Comparison of ENCODE assay signal across 17 mouse cellular contexts in the genomic region with DNA sequence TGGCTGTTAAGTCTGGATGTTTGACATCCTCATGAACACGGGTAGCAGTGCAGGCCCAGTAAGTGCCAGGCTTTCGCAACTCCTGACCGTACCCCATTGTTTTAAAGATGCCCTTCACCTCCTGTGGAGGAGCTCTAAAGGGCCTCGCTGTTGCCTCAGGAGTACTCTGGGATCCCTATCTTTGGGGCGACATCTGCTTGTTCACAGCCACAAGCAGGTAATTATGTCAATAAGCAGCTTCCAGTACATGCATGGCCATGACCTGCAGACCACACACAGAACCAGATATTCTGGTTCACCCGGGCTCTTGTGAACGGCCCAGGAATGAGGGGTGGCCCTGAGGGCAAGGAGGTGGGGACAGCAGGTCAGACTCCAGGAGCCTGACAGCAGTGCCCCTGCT. TPM values are rescaled to one million over a fixed set of nuclear protein-coding genes. Genes with fewer than 3 reads are reported as not detected.
DNase-seq lines count a peak whose midpoint lies in the region; ATAC-seq and TF ChIP-seq lines count a peak whose summit lies in the region.
"Had no signal": no experiment of that assay in that cellular context is flagged by ENCODE, and none has a peak within 500 bp of the region (broad histone marks: within the 10 kb centered on the region; RNA-seq: fewer than 3 reads in every experiment).

No protein-coding gene starts in this region.

- no peak for TF ChIP-seq EP300 in heart, adult 2 months (IDR thresholded peaks at IDR 0.05; ENCODE audit: insufficient read depth, low read depth, low read length)

- H3K4me2 ChIP-seq in heart, embryonic 15.5 days = no peak overlapping the region
- H3K4me2 ChIP-seq: limb, embryonic 12.5 days; neural tube, embryonic 12.5 days had no signal

- no peaks in the 10 kb centered on the region for H3K27me3 ChIP-seq in heart, embryonic 15.5 days
- no peaks in the 10 kb centered on the region for H3K27me3 ChIP-seq in heart, adult 2 months (ENCODE audit: control insufficient read depth, insufficient read depth, low read length)
- H3K27me3 ChIP-seq in embryonic facial prominence, embryonic 10.5 days (replicated peaks; ENCODE audit: low read depth, poor library complexity, severe bottlenecking) = no peaks in the 10 kb centered on the region
- H3K27me3 ChIP-seq: limb, embryonic 12.5 days; neural tube, embryonic 12.5 days had no signal

- H3K4me1 ChIP-seq in heart, embryonic 15.5 days (replicated peaks) = 0 out of 2 replicates have a peak, but pooled peaks cover 3% of the 10 kb centered on the region
- H3K4me1 ChIP-seq in heart, adult 2 months (ENCODE audit: control insufficient read depth, insufficient read depth, low read length) = no peaks in the 10 kb centered on the region
- no peaks in the 10 kb centered on the region for H3K4me1 ChIP-seq in embryonic facial prominence, embryonic 10.5 days
- H3K4me1 ChIP-seq: forebrain, embryonic 10.5 days; limb, embryonic 12.5 days; neural tube, embryonic 12.5 days had no signal

- peak overlapping the region; percentile 34; the same call in 1 of the 2 replicates for H3K27ac ChIP-seq in heart, embryonic 15.5 days
- no peak overlapping the region for H3K27ac ChIP-seq in heart, adult 2 months
- H3K27ac ChIP-seq in embryonic facial prominence, embryonic 10.5 days (replicated peaks) = no peak overlapping the region
- H3K27ac ChIP-seq: forebrain, embryonic 10.5 days; limb, embryonic 12.5 days; neural tube, embryonic 12.5 days had no signal

- H3K36me3 ChIP-seq in heart, embryonic 15.5 days = peaks cover 90% of the 10 kb centered on the region
- H3K36me3 ChIP-seq in heart, adult 2 months (ENCODE audit: control insufficient read depth, insufficient read depth, low read length) = no peaks in the 10 kb centered on the region
- peaks cover 100% of the 10 kb centered on the region for H3K36me3 ChIP-seq in embryonic facial prominence, embryonic 10.5 days (replicated peaks)

- 84% methylated on average over 7 of the region's 7 CpGs for WGBS in heart, embryonic 15.5 days
- WGBS in heart, adult 2 months = 93% methylated on average over 7 of the region's 7 CpGs
- 83% methylated on average over 7 of the region's 7 CpGs for WGBS in embryonic facial prominence, embryonic 10.5 days

- H3K9me3 ChIP-seq in heart, embryonic 15.5 days (replicated peaks) = no peaks in the 10 kb centered on the region
- H3K9me3 ChIP-seq in embryonic facial prominence, embryonic 10.5 days = no peaks in the 10 kb centered on the region
- H3K9me3 ChIP-seq: forebrain, embryonic 10.5 days; limb, embryonic 12.5 days; neural tube, embryonic 12.5 days had no signal

- no peak for TF ChIP-seq POLR2A in heart, adult 2 months (IDR thresholded peaks at IDR 0.05; ENCODE audit: insufficient read depth, low read depth, low read length)

- ATAC-seq in heart, embryonic 15.5 days (replicated peaks; ENCODE audit: insufficient number of reproducible peaks, insufficient read depth, low FRiP score, low read depth) = no peak
- ATAC-seq: hindbrain, embryonic 16.5 days had no signal

- intact Hi-C loops in heart, adult 2 months (cut with DNase I) = no loop called here
- intact Hi-C loops in left cerebral cortex, postnatal 10 days (cut with DNase I) = no loop called here

- H3K9ac ChIP-seq in heart, embryonic 15.5 days = no peak overlapping the region
- no peak overlapping the region for H3K9ac ChIP-seq in heart, adult 2 months (ENCODE audit: low read depth, low read length)
- H3K9ac ChIP-seq: limb, embryonic 12.5 days; neural tube, embryonic 12.5 days had no signal

- no peak for DNase-seq in heart, adult 2 months
- DNase-seq in embryonic facial prominence, embryonic 10.5 days (ENCODE audit: low spot score) = peak; percentile 50
- DNase-seq in lung, adult 18-20 months = peak; percentile 87 to 92
- peak; percentile 71 to 87 for DNase-seq in lung, postnatal 4 days
- no peak for DNase-seq in left cerebral cortex, postnatal 10 days (ENCODE audit: extremely low spot score in 1 of 2, low spot score in 2 of 2)
- no peak for DNase-seq in gastrocnemius, adult 8-10 months (ENCODE audit: low spot score in 2 of 2)
- DNase-seq in B cell, adult 2 months = no peak
- DNase-seq: cerebellum, adult 9-11 months; heart, postnatal 14 days had no signal

- H3K79me2 ChIP-seq in heart, adult 2 months (replicated peaks; ENCODE audit: control insufficient read depth, insufficient read depth, low read length) = 0 out of 2 replicates have a peak, but pooled peaks cover 1% of the 10 kb centered on the region

- no peak for TF ChIP-seq CTCF in heart, adult 2 months (IDR thresholded peaks at IDR 0.05)

- no peak overlapping the region for H3K4me3 ChIP-seq in heart, embryonic 15.5 days
- no peak overlapping the region for H3K4me3 ChIP-seq in heart, adult 2 months
- no peak overlapping the region for H3K4me3 ChIP-seq in embryonic facial prominence, embryonic 10.5 days
- H3K4me3 ChIP-seq: forebrain, embryonic 10.5 days; limb, embryonic 12.5 days; neural tube, embryonic 12.5 days had no signal

RNA-seq across cellular contexts. Expression of gene Srp68, which starts 13.8 kb away (rescaled TPM):
- polyA plus RNA-seq in heart, embryonic 15.5 days (2015; fragmentation: Nextera tagmentation; extraction: Ambion mirVana) = 57.2 and 74.0 TPM in 2 replicates
- total RNA-seq in heart, adult 2 months (2021) = 10 to 100 TPM; 61.5 to 71.2 TPM
- 40.0 and 50.7 TPM in 2 replicates for polyA plus RNA-seq in heart, adult 2 months (2012; rRNA removed)
- polyA plus RNA-seq in embryonic facial prominence, embryonic 10.5 days (2016; fragmentation: Nextera tagmentation; extraction: Ambion mirVana) = 104 TPM in 2 replicates
- total RNA-seq in left cerebral cortex, postnatal 10 days (2021) = 10 to 100 TPM; 52.5 to 56.3 TPM
- 10 to 100 TPM; 86.7 to 99.9 (median 90.8) TPM for total RNA-seq in gastrocnemius, adult 8-10 months (2022)

RNA-seq across cellular contexts. Expression of gene Galr2, which starts 20.5 kb away (rescaled TPM):
- polyA plus RNA-seq in heart, embryonic 15.5 days (2015; fragmentation: Nextera tagmentation; extraction: Ambion mirVana) = 0.19 and 0.20 TPM in 2 replicates
- not detected for total RNA-seq in heart, adult 2 months (2021)
- polyA plus RNA-seq in heart, adult 2 months (2012; rRNA removed) = 0.18 and 0.32 TPM in 2 replicates
- 0.25 and 0.39 TPM in 2 replicates for polyA plus RNA-seq in embryonic facial prominence, embryonic 10.5 days (2016; fragmentation: Nextera tagmentation; extraction: Ambion mirVana)
- not detected for total RNA-seq in left cerebral cortex, postnatal 10 days (2021)
- total RNA-seq in gastrocnemius, adult 8-10 months (2022) = under 1 TPM in 2 of 4 experiments, not detected in 2; 0.20 to 0.24 TPM
- total RNA-seq: heart, postnatal 14 days; layer of hippocampus, postnatal 25 days; midbrain, postnatal 0 days had no signal
- polyA plus RNA-seq: frontal cortex, adult 2 months; limb, embryonic 12.5 days had no signal

RNA-seq across cellular contexts. Expression of gene Evpl, which starts 22.4 kb away (rescaled TPM):
- 0.71 and 1.6 TPM in 2 replicates for polyA plus RNA-seq in heart, embryonic 15.5 days (2015; fragmentation: Nextera tagmentation; extraction: Ambion mirVana)
- under 1 TPM; 0.39 to 0.50 TPM for total RNA-seq in heart, adult 2 months (2021)
- polyA plus RNA-seq in heart, adult 2 months (2012; rRNA removed) = 0.15 and 0.29 TPM in 2 replicates
- 1.0 and 1.3 TPM in 2 replicates for polyA plus RNA-seq in embryonic facial prominence, embryonic 10.5 days (2016; fragmentation: Nextera tagmentation; extraction: Ambion mirVana)
- total RNA-seq in left cerebral cortex, postnatal 10 days (2021) = under 1 TPM; 0.77 to 0.97 TPM
- total RNA-seq in gastrocnemius, adult 8-10 months (2022) = under 1 TPM in 1 of 4 experiments, not detected in 3; 0.04 TPM

RNA-seq across cellular contexts. Expression of gene Exoc7, which starts 46.8 kb away (rescaled TPM):
- polyA plus RNA-seq in heart, embryonic 15.5 days (2015; fragmentation: Nextera tagmentation; extraction: Ambion mirVana) = 45.2 and 58.2 TPM in 2 replicates
- 10 to 100 TPM; 43.7 to 44.0 TPM for total RNA-seq in heart, adult 2 months (2021)
- polyA plus RNA-seq in heart, adult 2 months (2012; rRNA removed) = 28.0 and 29.7 TPM in 2 replicates
- polyA plus RNA-seq in embryonic facial prominence, embryonic 10.5 days (2016; fragmentation: Nextera tagmentation; extraction: Ambion mirVana) = 55.4 and 59.7 TPM in 2 replicates
- 10 to 100 TPM; 96.6 to 97.9 TPM for total RNA-seq in left cerebral cortex, postnatal 10 days (2021)
- total RNA-seq in gastrocnemius, adult 8-10 months (2022) = 10 to 100 TPM; 62.3 to 84.9 (median 73.3) TPM

Comparison
In these comparisons a context has a peak if more than half of its experiments do, and no peak if none do; other contexts are left out.
1. DNase-seq: peak in embryonic facial prominence, embryonic 10.5 days (single experiment), lung, adult 18-20 months (2 of 2) and lung, postnatal 4 days (2 of 2); none in heart, adult 2 months (0 of 2), left cerebral cortex, postnatal 10 days (0 of 2), gastrocnemius, adult 8-10 months (0 of 2) and B cell, adult 2 months (0 of 2).